Mouse (Mus musculus): ENCODE measurements around the gene Sh2d4b. TPM values are rescaled to one million over a fixed set of nuclear protein-coding genes. Genes with fewer than 3 reads are reported as not detected.

Sh2d4b gene
- polyA plus RNA-seq, 1 experiment from 2014 or later = 1.6 TPM

DNA sequence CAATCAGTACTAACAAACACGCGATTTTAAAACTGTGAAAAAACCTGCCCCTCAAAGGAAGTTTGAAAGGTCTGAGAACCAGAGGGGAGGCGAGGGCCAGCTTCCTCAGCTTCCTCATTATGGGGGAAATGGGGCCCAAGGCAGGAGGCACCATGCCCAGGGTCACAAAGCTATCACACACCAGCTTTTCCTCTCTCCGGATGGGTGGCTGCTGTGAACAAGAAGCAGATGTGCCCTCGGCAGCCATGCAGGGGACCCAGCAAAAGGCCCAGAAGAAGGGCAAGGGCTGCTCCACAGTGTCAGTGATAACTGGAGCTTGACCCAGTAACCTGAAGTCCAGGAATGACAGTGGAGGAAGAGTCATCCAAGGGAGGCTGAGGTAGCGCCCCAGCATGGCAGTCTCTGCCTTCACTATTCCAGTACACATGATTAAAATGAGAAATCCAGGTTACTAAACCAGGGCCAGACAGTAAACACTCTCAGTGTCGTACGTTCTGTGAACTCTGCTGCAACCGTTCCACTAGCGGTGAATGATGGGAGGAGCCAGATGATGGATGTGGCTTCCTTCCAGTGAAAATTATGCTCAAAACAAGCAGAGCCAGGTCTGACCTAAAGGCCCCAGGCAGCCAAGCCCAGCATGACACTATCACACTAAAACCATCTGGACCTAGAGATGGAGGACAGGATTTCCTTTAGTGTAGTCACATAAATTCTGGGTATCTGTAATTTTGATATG is 31.5 kb upstream of the Sh2d4b start:
- 49% methylated on average over 10 of the region's 10 CpGs for WGBS
- no peak overlapping the region for H3K4me3 ChIP-seq
- peak overlapping the region; percentile 33 for H3K27ac ChIP-seq (replicated peaks)
- no peaks in the 10 kb centered on the region for H3K27me3 ChIP-seq
- H3K4me1 ChIP-seq (replicated peaks) = peaks cover 36% of the 10 kb centered on the region
- H3K4me2 ChIP-seq = no peak overlapping the region
- no peak overlapping the region for H3K9ac ChIP-seq
- no peaks in the 10 kb centered on the region for H3K9me3 ChIP-seq
- no peak for ATAC-seq (ENCODE audit: low read depth)
- peaks cover 11% of the 10 kb centered on the region; the same call in 1 of the 2 replicates for H3K36me3 ChIP-seq

DNA sequence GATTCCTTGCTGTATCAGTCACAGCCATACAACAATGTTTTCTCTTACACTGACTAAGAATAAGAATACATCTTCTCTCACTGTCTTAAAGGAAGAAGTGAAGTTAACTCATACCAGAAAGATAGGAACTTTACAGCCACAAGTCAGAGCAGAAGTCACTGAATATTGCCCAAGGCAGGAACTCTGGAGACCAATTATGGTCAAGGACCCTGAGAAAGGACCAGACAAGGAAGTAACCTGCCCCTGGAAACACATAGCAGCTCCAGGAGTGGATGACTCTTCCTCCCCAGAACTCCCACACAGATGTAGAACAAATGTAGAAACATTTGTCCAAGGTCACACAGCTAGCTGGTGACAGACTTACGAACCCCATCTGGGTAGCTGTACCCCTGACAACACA is 28.2 kb upstream of the Sh2d4b start:
- peaks cover 11% of the 10 kb centered on the region for H3K36me3 ChIP-seq
- H3K9me3 ChIP-seq = no peaks in the 10 kb centered on the region
- no peak overlapping the region for H3K9ac ChIP-seq
- no peak overlapping the region for H3K27ac ChIP-seq (replicated peaks)
- no peak for ATAC-seq (ENCODE audit: low read depth)
- WGBS = 100% methylated on average over 1 of the region's 1 CpGs
- H3K4me2 ChIP-seq = no peak overlapping the region
- no peak overlapping the region for H3K4me3 ChIP-seq
- peaks cover 21% of the 10 kb centered on the region for H3K4me1 ChIP-seq (replicated peaks)
- H3K27me3 ChIP-seq = no peaks in the 10 kb centered on the region

DNA sequence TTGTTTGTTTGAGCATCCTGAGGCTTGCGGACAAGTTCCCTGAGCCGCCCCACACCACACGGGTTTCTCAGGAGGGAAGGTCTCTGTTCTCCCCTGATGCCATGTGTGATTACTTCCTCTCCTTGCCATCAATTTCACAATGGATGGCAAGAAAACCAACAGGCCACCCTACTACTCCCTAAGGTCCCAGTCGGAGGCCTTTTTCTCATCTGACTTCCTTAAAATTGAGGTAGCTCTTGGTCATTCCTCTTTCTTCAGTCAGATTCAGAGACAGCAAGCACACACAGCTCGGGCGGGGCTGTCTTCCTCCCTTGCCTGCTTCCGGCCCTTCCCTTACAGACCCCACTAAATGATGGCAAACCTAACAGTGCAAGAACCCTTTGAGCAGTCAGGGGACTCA is 26.5 kb upstream of the Sh2d4b start:
- Histone ChIP-seq H3K4me3 (no peak overlapping the region), H3K9ac (no peak overlapping the region), H3K27me3 (no peaks in the 10 kb centered on the region), H3K36me3 (peaks cover 26% of the 10 kb centered on the region), H3K4me1 (replicated peaks) (peaks cover 17% of the 10 kb centered on the region), H3K9me3 (no peaks in the 10 kb centered on the region), H3K4me2 (no peak overlapping the region), H3K27ac (replicated peaks) (no peak overlapping the region)
- WGBS = 85% methylated on average over 7 of the region's 7 CpGs
- ATAC-seq (ENCODE audit: low read depth) = no peak

DNA sequence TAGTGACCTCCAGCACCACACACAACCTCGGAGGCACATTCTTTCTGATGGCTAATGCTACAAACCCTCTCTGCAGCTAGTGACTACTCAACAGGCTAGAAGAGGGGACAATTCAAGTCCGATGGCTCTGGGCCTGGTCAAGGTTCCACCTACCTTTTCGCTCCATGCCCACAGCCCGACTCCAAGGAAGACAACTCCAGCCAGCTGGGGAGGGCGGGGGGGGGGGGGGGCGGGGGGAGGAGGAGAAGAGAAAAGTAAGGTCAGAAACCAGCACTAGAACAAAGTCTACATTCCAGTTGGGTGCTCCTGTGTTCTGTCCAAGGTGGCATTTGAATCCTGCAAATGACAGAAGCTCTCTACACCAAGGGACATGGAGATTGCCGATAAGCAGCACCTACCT is 25.4 kb upstream of the Sh2d4b start:
- H3K9ac ChIP-seq = no peak overlapping the region
- no peaks in the 10 kb centered on the region for H3K27me3 ChIP-seq
- H3K4me2 ChIP-seq = no peak overlapping the region
- H3K36me3 ChIP-seq = peaks cover 36% of the 10 kb centered on the region
- ATAC-seq (ENCODE audit: low read depth) = no peak
- H3K4me3 ChIP-seq = no peak overlapping the region
- WGBS = 78% methylated on average over 5 of the region's 7 CpGs
- H3K9me3 ChIP-seq = no peaks in the 10 kb centered on the region
- 0 out of 2 replicates have a peak overlapping the region, but pooled peaks have one; percentile 23 for H3K27ac ChIP-seq (replicated peaks)
- H3K4me1 ChIP-seq (replicated peaks) = peaks cover 10% of the 10 kb centered on the region; the same call in 1 of the 2 replicates

DNA sequence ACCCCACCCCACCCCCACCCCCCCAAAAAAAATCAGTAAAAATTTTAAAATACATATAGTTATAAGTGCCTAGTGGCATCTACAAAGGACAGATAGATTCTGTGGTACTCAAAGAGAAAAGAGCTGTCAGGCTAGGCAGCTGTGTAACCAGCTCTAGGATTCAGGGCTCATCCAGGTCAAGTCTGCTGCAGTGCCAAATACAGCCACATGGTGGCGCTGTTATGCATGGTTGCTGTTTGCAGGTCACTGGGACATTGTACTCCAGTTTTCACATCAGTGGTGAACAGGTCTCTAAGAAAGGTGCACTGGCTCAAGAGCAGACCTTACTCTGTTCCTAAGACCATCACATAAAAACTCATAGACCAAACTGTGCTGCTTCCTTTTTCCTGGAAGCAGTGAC is 24.6 kb upstream of the Sh2d4b start:
- 0% methylated on average over 1 of the region's 1 CpGs for WGBS
- Histone ChIP-seq H3K4me3 (no peak overlapping the region), H3K9me3 (no peaks in the 10 kb centered on the region), H3K27ac (replicated peaks) (peak overlapping the region; percentile 23; the same call in 1 of the 2 replicates), H3K27me3 (no peaks in the 10 kb centered on the region), H3K4me2 (no peak overlapping the region), H3K9ac (no peak overlapping the region), H3K4me1 (replicated peaks) (peaks cover 10% of the 10 kb centered on the region; the same call in 1 of the 2 replicates), H3K36me3 (peaks cover 41% of the 10 kb centered on the region)
- peak; percentile 72 for ATAC-seq (ENCODE audit: low read depth)

DNA sequence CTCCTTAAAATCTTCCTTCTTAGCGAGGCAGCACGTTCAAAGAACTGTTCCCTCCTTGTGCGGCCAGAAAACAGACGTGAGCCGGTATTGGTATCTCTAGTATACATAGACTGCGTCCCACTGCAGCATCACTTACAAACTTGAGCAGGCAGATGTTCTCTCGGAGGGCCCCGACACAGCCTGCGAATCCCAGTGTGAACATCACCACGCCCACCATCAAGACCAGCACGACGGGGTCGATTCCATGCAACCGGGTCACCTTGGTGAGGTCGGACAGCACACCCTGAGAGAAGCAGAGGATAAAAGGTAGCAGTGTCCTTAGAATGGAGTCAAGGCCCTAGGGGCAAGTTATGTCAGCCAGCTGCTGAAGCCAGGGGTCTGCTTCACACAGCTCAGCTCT is 23.6 kb upstream of the Sh2d4b start:
- Histone ChIP-seq H3K36me3 (peaks cover 41% of the 10 kb centered on the region), H3K9me3 (no peaks in the 10 kb centered on the region), H3K4me1 (replicated peaks) (peaks cover 10% of the 10 kb centered on the region; the same call in 1 of the 2 replicates), H3K27me3 (no peaks in the 10 kb centered on the region), H3K27ac (replicated peaks) (no peak overlapping the region), H3K9ac (no peak overlapping the region), H3K4me3 (no peak overlapping the region), H3K4me2 (no peak overlapping the region)
- no peak for ATAC-seq (ENCODE audit: low read depth)
- 92% methylated on average over 15 of the region's 15 CpGs for WGBS

DNA sequence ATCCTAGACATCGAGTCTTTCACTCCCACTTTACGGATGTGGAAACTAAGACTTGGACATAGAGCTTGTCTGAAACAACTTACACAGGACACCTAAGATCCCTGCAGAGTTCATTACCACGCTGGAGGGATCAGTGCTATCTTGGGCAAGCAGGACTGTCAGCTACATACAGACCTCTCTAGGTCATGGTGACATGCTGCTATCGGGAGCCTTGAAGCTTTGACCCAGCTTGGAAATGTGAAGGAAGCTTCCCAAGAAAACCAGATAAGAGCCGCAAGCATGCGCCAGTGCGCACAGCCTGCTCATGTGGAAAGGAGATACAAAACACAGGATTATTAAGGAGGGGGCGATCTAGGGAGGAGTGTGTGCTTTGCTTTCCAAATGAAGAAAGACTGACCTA is 22.8 kb upstream of the Sh2d4b start:
- no peak overlapping the region for H3K9ac ChIP-seq
- H3K4me3 ChIP-seq = no peak overlapping the region
- no peak overlapping the region for H3K4me2 ChIP-seq
- ATAC-seq (ENCODE audit: low read depth) = no peak
- H3K9me3 ChIP-seq = no peaks in the 10 kb centered on the region
- H3K36me3 ChIP-seq = peaks cover 49% of the 10 kb centered on the region
- WGBS = 92% methylated on average over 8 of the region's 8 CpGs
- no peaks in the 10 kb centered on the region for H3K27me3 ChIP-seq
- H3K27ac ChIP-seq (replicated peaks) = no peak overlapping the region
- peaks cover 10% of the 10 kb centered on the region; the same call in 1 of the 2 replicates for H3K4me1 ChIP-seq (replicated peaks)

DNA sequence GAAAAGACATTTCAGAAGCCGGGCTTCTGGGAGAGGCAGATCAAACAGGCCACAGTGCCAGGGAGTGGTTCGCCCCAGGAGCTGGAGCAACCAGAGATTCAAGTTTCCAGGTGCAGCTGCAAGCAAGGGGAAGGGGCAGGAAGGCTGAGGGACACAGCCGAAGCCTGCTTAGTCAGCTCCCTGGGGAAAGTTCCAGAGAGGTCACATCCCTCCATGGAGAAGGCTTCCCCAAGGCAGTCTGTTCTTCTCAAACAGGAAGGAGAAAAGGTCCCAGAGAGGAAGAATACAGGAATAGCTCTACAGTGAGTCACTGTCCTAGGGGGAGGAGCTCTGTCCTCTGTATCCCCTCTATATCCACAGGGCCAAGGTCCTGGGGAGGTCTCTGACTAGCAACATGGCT is 21.6 kb upstream of the Sh2d4b start:
- no peak overlapping the region for H3K9ac ChIP-seq
- no peak for ATAC-seq (ENCODE audit: low read depth)
- 86% methylated on average over 3 of the region's 3 CpGs for WGBS

DNA sequence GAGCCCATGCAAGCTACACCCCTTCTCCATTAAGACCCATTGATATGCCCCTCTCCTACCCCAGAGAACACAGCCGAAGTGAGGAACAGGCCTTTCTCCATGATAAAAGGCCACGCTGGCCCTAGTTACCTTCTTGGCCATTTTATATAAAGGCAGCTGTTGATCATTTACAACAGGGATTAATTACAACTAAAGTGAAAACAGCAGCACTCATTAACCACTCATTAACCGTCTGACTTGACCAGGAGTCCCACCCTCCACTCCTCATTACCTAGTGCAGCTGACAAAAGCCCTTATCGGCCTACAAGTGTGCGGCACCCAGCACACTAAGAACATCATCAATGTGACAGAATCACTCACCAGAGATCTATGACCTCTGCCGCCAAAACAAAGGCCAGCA is 20.6 kb upstream of the Sh2d4b start:
- peaks cover 70% of the 10 kb centered on the region for H3K36me3 ChIP-seq
- H3K9me3 ChIP-seq = no peaks in the 10 kb centered on the region
- H3K4me3 ChIP-seq = no peak overlapping the region
- no peak overlapping the region for H3K27ac ChIP-seq (replicated peaks)
- 41% methylated on average over 6 of the region's 6 CpGs for WGBS
- H3K4me2 ChIP-seq = no peak overlapping the region
- H3K4me1 ChIP-seq (replicated peaks) = peaks cover 4% of the 10 kb centered on the region; the same call in 1 of the 2 replicates
- H3K27me3 ChIP-seq = no peaks in the 10 kb centered on the region
- ATAC-seq (ENCODE audit: low read depth) = no peak
- H3K9ac ChIP-seq = no peak overlapping the region

More for the DNA sequence above, 21.6 kb upstream of the Sh2d4b start:
- H3K27me3 ChIP-seq = no peaks in the 10 kb centered on the region
- H3K27ac ChIP-seq (replicated peaks) = no peak overlapping the region
- peaks cover 60% of the 10 kb centered on the region for H3K36me3 ChIP-seq
- no peak overlapping the region for H3K4me3 ChIP-seq
- no peaks in the 10 kb centered on the region for H3K9me3 ChIP-seq
- H3K4me1 ChIP-seq (replicated peaks) = peaks cover 4% of the 10 kb centered on the region; the same call in 1 of the 2 replicates
- H3K4me2 ChIP-seq = no peak overlapping the region

DNA sequence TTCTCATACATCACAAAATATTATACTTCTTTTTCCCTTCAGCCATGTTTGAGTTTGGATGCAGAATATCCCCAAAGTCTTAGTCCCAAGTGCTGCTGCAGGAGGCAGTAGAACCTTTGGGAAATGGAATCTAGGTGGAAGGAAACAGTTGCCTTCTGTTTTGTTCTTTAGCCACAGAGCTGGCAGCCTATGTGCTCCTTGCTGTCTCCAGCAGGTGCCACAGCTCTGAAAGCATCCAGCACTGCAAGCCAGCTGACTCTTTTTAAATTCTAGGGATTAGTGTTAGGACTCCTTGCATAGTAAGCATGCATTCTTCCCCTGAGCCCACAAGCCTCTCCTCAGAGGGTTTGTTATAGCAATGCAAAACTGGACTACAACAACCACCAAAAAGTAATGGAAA is 18.5 kb upstream of the Sh2d4b start:
- ATAC-seq (ENCODE audit: low read depth) = no peak
- H3K36me3 ChIP-seq = peaks cover 89% of the 10 kb centered on the region
- no peaks in the 10 kb centered on the region for H3K4me1 ChIP-seq (replicated peaks)
- no peak overlapping the region for H3K4me2 ChIP-seq
- H3K9me3 ChIP-seq = no peaks in the 10 kb centered on the region
- H3K27me3 ChIP-seq = no peaks in the 10 kb centered on the region
- no peak overlapping the region for H3K4me3 ChIP-seq
- no peak overlapping the region for H3K27ac ChIP-seq (replicated peaks)
- no peak overlapping the region for H3K9ac ChIP-seq

DNA sequence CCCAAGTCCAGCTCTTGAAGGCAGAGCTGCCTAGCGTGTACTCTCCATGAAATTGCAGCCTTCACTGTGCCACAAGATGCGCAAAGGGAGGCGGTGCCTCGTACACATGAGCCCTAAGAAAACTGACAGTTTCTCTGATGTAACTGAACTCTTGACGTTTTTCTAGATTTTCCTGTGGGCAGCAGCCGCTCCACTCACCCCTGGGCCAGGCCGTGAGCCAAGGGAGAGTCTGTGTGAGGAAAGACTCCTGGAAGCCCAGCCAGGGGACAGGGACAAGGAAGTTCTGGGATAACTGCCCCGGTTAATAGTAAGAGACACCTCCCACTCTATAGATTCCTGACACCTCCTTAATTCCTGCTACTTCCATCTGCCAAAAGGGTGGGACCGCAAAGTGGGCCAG is 15.7 kb upstream of the Sh2d4b start:
- no peak overlapping the region for H3K4me3 ChIP-seq
- no peak overlapping the region for H3K9ac ChIP-seq
- no peaks in the 10 kb centered on the region for H3K4me1 ChIP-seq (replicated peaks)
- peaks cover 78% of the 10 kb centered on the region for H3K36me3 ChIP-seq
- WGBS = 94% methylated on average over 9 of the region's 9 CpGs
- no peak for ATAC-seq (ENCODE audit: low read depth)
- H3K4me2 ChIP-seq = no peak overlapping the region
- H3K27me3 ChIP-seq = no peaks in the 10 kb centered on the region
- no peak overlapping the region for H3K27ac ChIP-seq (replicated peaks)
- H3K9me3 ChIP-seq = no peaks in the 10 kb centered on the region

DNA sequence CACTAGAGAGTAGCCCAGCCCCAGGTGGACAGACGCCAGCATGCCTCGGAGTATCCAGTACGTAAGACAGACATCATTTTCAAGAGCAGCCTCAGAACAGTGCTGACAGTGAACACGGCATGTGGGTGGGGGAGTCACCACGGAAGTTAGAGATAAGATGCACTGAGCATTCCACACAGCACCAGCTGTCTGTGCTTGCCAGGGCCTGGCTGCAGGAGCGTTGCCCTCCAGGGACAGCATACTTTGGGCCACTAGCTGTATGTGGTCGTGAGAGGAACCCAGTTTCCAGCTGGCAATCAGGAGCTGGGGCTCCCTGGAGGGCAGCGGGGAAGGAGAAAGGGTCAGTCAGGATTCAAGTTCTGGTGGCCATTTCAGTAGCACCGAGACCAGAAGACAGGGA is 13.7 kb upstream of the Sh2d4b start:
- Histone ChIP-seq H3K4me2 (no peak overlapping the region), H3K36me3 (peaks cover 67% of the 10 kb centered on the region), H3K27ac (replicated peaks) (no peak overlapping the region), H3K9me3 (no peaks in the 10 kb centered on the region), H3K4me1 (replicated peaks) (no peaks in the 10 kb centered on the region; the same call in 1 of the 2 replicates), H3K9ac (no peak overlapping the region), H3K4me3 (no peak overlapping the region), H3K27me3 (no peaks in the 10 kb centered on the region)
- ATAC-seq (ENCODE audit: low read depth) = no peak
- WGBS = 87% methylated on average over 9 of the region's 9 CpGs

DNA sequence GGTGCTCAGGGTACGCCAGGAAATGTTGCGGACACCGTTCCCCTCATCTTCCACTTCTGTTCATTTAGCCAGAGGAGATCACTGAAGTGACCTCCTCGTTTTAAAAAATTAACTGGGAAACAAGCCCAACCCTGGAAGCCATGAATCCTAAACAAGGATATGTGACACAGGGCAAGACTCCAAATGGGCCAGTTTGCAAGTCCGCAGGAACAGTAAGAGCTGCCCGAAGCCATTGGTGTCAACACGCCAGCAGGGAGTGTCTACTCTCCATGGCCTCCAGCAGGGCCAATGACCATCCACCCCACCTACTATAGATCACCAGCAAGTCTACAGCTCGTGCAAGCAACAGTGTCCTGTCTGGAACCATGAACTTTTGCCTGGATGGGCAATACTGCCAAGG is 12.7 kb upstream of the Sh2d4b start:
- no peak overlapping the region for H3K4me2 ChIP-seq
- H3K4me1 ChIP-seq (replicated peaks) = no peaks in the 10 kb centered on the region; the same call in 1 of the 2 replicates
- H3K4me3 ChIP-seq = no peak overlapping the region
- ATAC-seq (ENCODE audit: low read depth) = no peak
- WGBS = 91% methylated on average over 8 of the region's 8 CpGs
- H3K27me3 ChIP-seq = no peaks in the 10 kb centered on the region
- H3K9ac ChIP-seq = no peak overlapping the region
- H3K27ac ChIP-seq (replicated peaks) = no peak overlapping the region
- H3K36me3 ChIP-seq = peaks cover 57% of the 10 kb centered on the region
- no peaks in the 10 kb centered on the region for H3K9me3 ChIP-seq
